Mouse (Mus musculus) lung, postnatal 0 days (tissue): ENCODE data around the gene Icam4. TPM values are rescaled to one million over a fixed set of nuclear protein-coding genes. Genes with fewer than 3 reads are reported as not detected.

ENCODE experiments used
- ATAC-seq: fragments of 200-750 bp; cut with Nextera tagmentation; 2 replicates; pipeline ENCODE4 v1.8.0; 2017; ENCODE audit warnings: moderate library complexity
- DNase-seq: peaks from one replicate; pipeline ENCODE4 v3.0.0-alpha.2; 2016; ENCODE audit warnings: low spot score
- H3K27ac ChIP-seq: fragments of 300-500 bp; sonication (generic); 2 replicates; pipeline ENCODE4 v1.5.1; 2014; ENCODE audit warnings: antibody characterized with exemption, mild to moderate bottlenecking, low read length, mixed read lengths
- H3K27me3 ChIP-seq: fragments of 300-500 bp; sonication (generic); replicated peaks from 2 replicates; pipeline ENCODE4 v1.6.1; 2014; ENCODE audit warnings: low read length, mixed read lengths; ENCODE audit not compliant: insufficient read depth
- H3K36me3 ChIP-seq: fragments of 300-500 bp; sonication (generic); 2 replicates; pipeline ENCODE4 v1.6.1; 2014; ENCODE audit warnings: low read length, mixed read lengths; ENCODE audit not compliant: insufficient read depth
- H3K4me1 ChIP-seq: fragments of 300-500 bp; sonication (generic); 2 replicates; pipeline ENCODE4 v1.6.1; 2014; ENCODE audit warnings: antibody characterized with exemption, low read depth, low read length, mixed read lengths; ENCODE audit not compliant: insufficient read depth
- H3K4me2 ChIP-seq: fragments of 300-500 bp; sonication (generic); replicated peaks from 2 replicates; pipeline ENCODE4 v1.6.1; 2014; ENCODE audit warnings: low read depth, mild to moderate bottlenecking, low read length, moderate library complexity, mixed read lengths
- H3K4me3 ChIP-seq: fragments of 300-500 bp; sonication (generic); 2 replicates; pipeline ENCODE4 v1.5.1; 2014; ENCODE audit warnings: low read depth, low read length
- H3K9ac ChIP-seq: fragments of 300-500 bp; sonication (generic); replicated peaks from 2 replicates; pipeline ENCODE4 v1.6.1; 2014; ENCODE audit warnings: low read depth, mild to moderate bottlenecking
- H3K9me3 ChIP-seq: fragments of 300-500 bp; sonication (generic); 2 replicates; pipeline ENCODE4 v1.6.1; 2016; ENCODE audit warnings: low read length, mixed read lengths
- CTCF ChIP-seq: IDR thresholded peaks from 2 replicates; pipeline ENCODE4 v1.5.1; 2016; ENCODE audit warnings: antibody characterized with exemption, mild to moderate bottlenecking
- EP300 ChIP-seq: IDR thresholded peaks from 2 replicates; pipeline ENCODE4 v1.6.1; 2016; ENCODE audit warnings: antibody characterized with exemption, mild to moderate bottlenecking, control low read depth
- WGBS: fragments of 180-500 bp; shearing (Covaris S2); extraction: QIAGEN DNeasy Blood & Tissue Kit; methylation state at CpG from one replicate; pipeline ENCODE4 v1.1.7; 2014; 5-methylcytosine and 5-hydroxymethylcytosine counted together
- polyA plus RNA-seq: library from polyadenylated mRNA; unstranded; fragments of >200 nt; fragmentation: Nextera tagmentation; extraction: Ambion mirVana; gene quantifications from 2 replicates; pipeline ENCODE4 v1.2.1, GENCODE M21; 2015

Gene Icam4
- polyA plus RNA-seq, 1 experiment from 2014 or later = 3.8 TPM

DNA sequence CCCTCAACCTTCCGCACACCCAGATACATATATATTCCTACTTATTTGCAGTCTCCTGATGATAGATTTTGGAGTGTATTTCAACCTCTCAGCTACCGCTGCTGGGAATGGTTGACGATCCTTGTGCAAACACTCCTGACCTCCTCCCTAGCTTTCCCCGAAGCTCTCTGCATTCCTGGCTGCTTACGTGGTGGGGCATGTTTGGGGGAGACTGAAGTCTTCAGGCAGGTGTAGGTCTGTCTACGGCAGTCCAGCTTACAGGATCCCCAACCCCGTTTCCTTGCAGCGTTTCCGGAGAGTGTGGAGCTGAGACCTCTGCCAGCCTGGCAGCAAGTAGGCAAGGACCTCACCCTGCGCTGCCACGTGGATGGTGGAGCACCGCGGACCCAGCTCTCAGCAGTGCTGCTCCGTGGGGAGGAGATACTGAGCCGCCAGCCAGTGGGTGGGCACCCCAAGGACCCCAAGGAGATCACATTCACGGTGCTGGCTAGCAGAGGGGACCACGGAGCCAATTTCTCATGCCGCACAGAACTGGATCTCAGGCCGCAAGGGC is 3.8 kb upstream of the Icam4 start:
- H3K9ac ChIP-seq = peak overlapping the region; percentile 69
- H3K36me3 ChIP-seq = 0 out of 2 replicates have a peak, but pooled peaks cover 9% of the 10 kb centered on the region
- WGBS = 50% methylated on average over 19 of the region's 19 CpGs
- peak; percentile 95 for DNase-seq
- TF ChIP-seq EP300 = peak; percentile 99
- TF ChIP-seq CTCF = no peak
- 0 out of 2 replicates have a peak, but pooled peaks cover 7% of the 10 kb centered on the region for H3K4me1 ChIP-seq
- H3K4me3 ChIP-seq = peak overlapping the region; percentile 38
- H3K27me3 ChIP-seq = 0 out of 2 replicates have a peak, but pooled peaks cover 2% of the 10 kb centered on the region
- peak overlapping the region; percentile 97 for H3K27ac ChIP-seq
- H3K9me3 ChIP-seq = no peaks in the 10 kb centered on the region
- ATAC-seq = peak; percentile 84
- peak overlapping the region; percentile 55 for H3K4me2 ChIP-seq

GRCm38 (mm10) chr9:21026849-21027248 is 2.3 kb upstream of the Icam4 start:
- DNase-seq = no peak
- no peak for ATAC-seq

GRCm38 (mm10) chr9:21027774-21028290 is 1.3 kb upstream of the Icam4 start:
- Histone ChIP-seq H3K4me2 (peak overlapping the region; percentile 55), H3K4me1 (0 out of 2 replicates have a peak, but pooled peaks cover 6% of the 10 kb centered on the region), H3K27me3 (peaks cover 5% of the 10 kb centered on the region; the same call in 1 of the 2 replicates), H3K9ac (no peak overlapping the region), H3K4me3 (peak overlapping the region; percentile 38; the same call in 1 of the 2 replicates), H3K27ac (no peak overlapping the region), H3K9me3 (no peaks in the 10 kb centered on the region), H3K36me3 (0 out of 2 replicates have a peak, but pooled peaks cover 5% of the 10 kb centered on the region)
- 60% methylated on average over 8 of the region's 8 CpGs for WGBS
- no peak for ATAC-seq
- no peak for DNase-seq
- no peak for TF ChIP-seq EP300
- TF ChIP-seq CTCF = no peak

More at GRCm38 (mm10) chr9:21026849-21027248, 2.3 kb upstream of the Icam4 start:
- 36% methylated on average over 12 of the region's 12 CpGs for WGBS
- no peaks in the 10 kb centered on the region for H3K9me3 ChIP-seq
- H3K4me2 ChIP-seq = peak overlapping the region; percentile 55
- H3K27ac ChIP-seq = peak overlapping the region; percentile 97
- H3K9ac ChIP-seq = peak overlapping the region; percentile 69
- 0 out of 2 replicates have a peak, but pooled peaks cover 5% of the 10 kb centered on the region for H3K36me3 ChIP-seq
- TF ChIP-seq EP300 = no peak
- TF ChIP-seq CTCF = no peak
- peaks cover 2% of the 10 kb centered on the region; the same call in 1 of the 2 replicates for H3K27me3 ChIP-seq
- 0 out of 2 replicates have a peak, but pooled peaks cover 4% of the 10 kb centered on the region for H3K4me1 ChIP-seq
- peak overlapping the region; percentile 38 for H3K4me3 ChIP-seq

- Histone ChIP-seq H3K27ac (no peak overlapping the region), H3K4me2 (no peak overlapping the region), H3K4me1 (peaks cover 8% of the 10 kb centered on the region; the same call in 1 of the 2 replicates), H3K9ac (no peak overlapping the region), H3K4me3 (no peak overlapping the region), H3K9me3 (no peaks in the 10 kb centered on the region), H3K27me3 (peaks cover 11% of the 10 kb centered on the region; the same call in 1 of the 2 replicates), H3K36me3 (0 out of 2 replicates have a peak, but pooled peaks cover 5% of the 10 kb centered on the region)
- ATAC-seq (no peak), DNase-seq (no peak)
- 62% methylated on average over 6 of the region's 6 CpGs for WGBS
- TF ChIP-seq EP300 (no peak), CTCF (no peak)
Measured at GRCm38 (mm10) chr9:21028560-21029110, 538 bp upstream of the Icam4 start.

DNA sequence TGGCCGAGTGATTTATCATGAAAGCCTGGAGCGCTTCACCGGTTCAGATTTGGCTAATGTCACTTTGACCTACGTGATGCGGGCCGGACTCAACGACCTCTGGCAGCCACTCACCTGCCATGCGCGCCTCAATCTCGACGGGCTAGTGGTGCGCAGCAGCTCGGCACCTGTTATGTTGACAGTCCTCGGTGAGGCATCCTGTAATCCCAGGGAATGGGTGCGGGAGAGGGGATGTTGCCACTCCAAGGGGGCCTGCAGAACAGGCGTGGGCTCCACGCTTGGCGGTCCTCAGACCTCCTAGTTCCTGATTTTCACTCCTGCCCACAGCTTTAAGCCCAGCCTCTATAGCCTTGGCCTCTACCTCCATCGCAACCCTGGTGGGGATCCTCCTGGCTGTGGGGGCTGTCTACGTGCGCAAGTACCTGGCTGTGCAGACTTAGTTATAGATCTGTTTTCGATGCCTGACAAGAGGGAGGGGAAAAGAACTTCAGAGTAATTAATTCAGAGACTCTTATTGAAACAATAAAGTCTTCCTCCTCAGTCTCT is 955 bp downstream of the Icam4 start:
- WGBS = 24% methylated on average over 22 of the region's 22 CpGs
- Histone ChIP-seq H3K9me3 (no peaks in the 10 kb centered on the region), H3K4me3 (peak overlapping the region; percentile 46), H3K4me1 (peaks cover 8% of the 10 kb centered on the region; the same call in 1 of the 2 replicates), H3K36me3 (0 out of 2 replicates have a peak, but pooled peaks cover 5% of the 10 kb centered on the region), H3K4me2 (peak overlapping the region; percentile 85), H3K27ac (peak overlapping the region; percentile 40), H3K9ac (no peak overlapping the region), H3K27me3 (peaks cover 20% of the 10 kb centered on the region)
- no peak for ATAC-seq
- TF ChIP-seq EP300 (no peak), CTCF (no peak)
- DNase-seq = no peak

DNA sequence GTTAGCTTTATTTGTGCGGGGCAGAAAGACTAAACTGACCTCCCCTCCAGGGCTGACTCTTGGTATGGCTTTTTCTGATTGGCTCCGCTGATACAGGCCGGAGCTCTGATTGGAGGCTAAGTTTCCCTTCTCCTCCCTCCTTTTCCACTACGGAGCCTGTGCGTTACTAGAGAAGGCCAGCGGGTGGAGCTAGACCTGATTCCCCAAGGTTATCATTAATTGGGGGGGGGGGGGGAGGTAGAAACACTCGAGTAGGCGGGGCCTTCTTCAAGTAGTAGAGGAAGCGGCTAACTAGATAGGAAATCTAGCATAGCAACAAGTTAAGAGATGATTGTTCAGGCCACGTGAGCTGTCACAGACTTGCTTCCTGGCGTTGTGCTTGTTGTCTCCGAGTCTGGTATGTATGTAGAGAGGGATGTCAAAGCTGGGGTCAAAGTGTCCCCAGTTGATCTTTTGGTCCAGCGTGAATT is 1.6 kb downstream of the Icam4 start:
- peak; percentile 71 for TF ChIP-seq CTCF
- peak; percentile 39; the same call in 1 of the 2 replicates for TF ChIP-seq EP300
- Histone ChIP-seq H3K27ac (no peak overlapping the region), H3K9ac (no peak overlapping the region), H3K4me3 (peak overlapping the region; percentile 46), H3K4me2 (peak overlapping the region; percentile 85), H3K27me3 (peaks cover 26% of the 10 kb centered on the region), H3K9me3 (no peaks in the 10 kb centered on the region), H3K36me3 (0 out of 2 replicates have a peak, but pooled peaks cover 5% of the 10 kb centered on the region), H3K4me1 (peaks cover 8% of the 10 kb centered on the region; the same call in 1 of the 2 replicates)
- ATAC-seq (peak; percentile 76), DNase-seq (peak; percentile 98)
- 0% methylated on average over 13 of the region's 13 CpGs for WGBS
